Mouse (Mus musculus): Measurements from ENCODE around the gene AC170998.1. TPM values are rescaled to one million over a fixed set of nuclear protein-coding genes. Genes with fewer than 3 reads are reported as not detected.

The AC170998.1 gene
- polyA plus RNA-seq, 1 experiment = 2.0 TPM

GRCm38 (mm10) chr17:28691687-28692340, 34.1 kb upstream of the AC170998.1 start:
- no peaks in the 10 kb centered on the region for H3K27me3 ChIP-seq (ENCODE audit: control insufficient read depth, insufficient read depth, low read length)
- peak overlapping the region; percentile 87 for H3K27ac ChIP-seq (ENCODE audit: insufficient read depth, low read length)
- WGBS = under 1% methylated on average over 53 of the region's 53 CpGs
- peak overlapping the region; percentile 87 for H3K4me3 ChIP-seq (replicated peaks; ENCODE audit: insufficient read depth, low read depth, low read length)
- H3K4me1 ChIP-seq (ENCODE audit: control insufficient read depth, insufficient read depth, low read length) = peaks cover 7% of the 10 kb centered on the region
- TF ChIP-seq CTCF (IDR thresholded peaks at IDR 0.05; ENCODE audit: borderline replicate concordance, insufficient read depth, low read depth, low read length) (no peak), POLR2A (IDR thresholded peaks at IDR 0.05; ENCODE audit: borderline replicate concordance, insufficient read depth, low read length) (no peak)
- peak; percentile 67 to 71 for DNase-seq

- Histone ChIP-seq H3K4me1 (ENCODE audit: control insufficient read depth, insufficient read depth, low read length) (peaks cover 12% of the 10 kb centered on the region), H3K4me3 (replicated peaks; ENCODE audit: insufficient read depth, low read depth, low read length) (peak overlapping the region; percentile 87), H3K27ac (ENCODE audit: insufficient read depth, low read length) (peak overlapping the region; percentile 87), H3K27me3 (ENCODE audit: control insufficient read depth, insufficient read depth, low read length) (no peaks in the 10 kb centered on the region)
- WGBS = under 1% methylated on average over 18 of the region's 18 CpGs
- TF ChIP-seq POLR2A (IDR thresholded peaks at IDR 0.05; ENCODE audit: borderline replicate concordance, insufficient read depth, low read length) (no peak), CTCF (IDR thresholded peaks at IDR 0.05; ENCODE audit: borderline replicate concordance, insufficient read depth, low read depth, low read length) (no peak)
- DNase-seq = peak; percentile 61 to 66
These were observed 33.6 kb upstream of the AC170998.1 start for GRCm38 (mm10) chr17:28692341-28692710.

GRCm38 (mm10) chr17:28693086-28693485, 32.8 kb upstream of the AC170998.1 start:
- 8% methylated on average over 3 of the region's 3 CpGs for WGBS
- TF ChIP-seq POLR2A (IDR thresholded peaks at IDR 0.05; ENCODE audit: borderline replicate concordance, insufficient read depth, low read length) (no peak), CTCF (IDR thresholded peaks at IDR 0.05; ENCODE audit: borderline replicate concordance, insufficient read depth, low read depth, low read length) (no peak)
- Histone ChIP-seq H3K27me3 (ENCODE audit: control insufficient read depth, insufficient read depth, low read length) (no peaks in the 10 kb centered on the region), H3K4me1 (ENCODE audit: control insufficient read depth, insufficient read depth, low read length) (peaks cover 19% of the 10 kb centered on the region), H3K4me3 (replicated peaks; ENCODE audit: insufficient read depth, low read depth, low read length) (peak overlapping the region; percentile 32), H3K27ac (ENCODE audit: insufficient read depth, low read length) (no peak overlapping the region)
- DNase-seq = no peak

- no peak for TF ChIP-seq POLR2A (IDR thresholded peaks at IDR 0.05; ENCODE audit: borderline replicate concordance, insufficient read depth, low read length)
- TF ChIP-seq CTCF (IDR thresholded peaks at IDR 0.05; ENCODE audit: borderline replicate concordance, insufficient read depth, low read depth, low read length) = no peak
- Histone ChIP-seq H3K4me1 (ENCODE audit: control insufficient read depth, insufficient read depth, low read length) (peaks cover 20% of the 10 kb centered on the region), H3K4me3 (replicated peaks; ENCODE audit: insufficient read depth, low read depth, low read length) (no peak overlapping the region), H3K27ac (ENCODE audit: insufficient read depth, low read length) (no peak overlapping the region), H3K27me3 (ENCODE audit: control insufficient read depth, insufficient read depth, low read length) (no peaks in the 10 kb centered on the region)
- WGBS = 67% methylated on average over 2 of the region's 2 CpGs
- DNase-seq = no peak
These were observed 31.8 kb upstream of the AC170998.1 start for GRCm38 (mm10) chr17:28694078-28694477.

GRCm38 (mm10) chr17:28694832-28695231, 31.1 kb upstream of the AC170998.1 start:
- DNase-seq = no peak
- Histone ChIP-seq H3K4me3 (replicated peaks; ENCODE audit: insufficient read depth, low read depth, low read length) (no peak overlapping the region), H3K27me3 (ENCODE audit: control insufficient read depth, insufficient read depth, low read length) (no peaks in the 10 kb centered on the region), H3K27ac (ENCODE audit: insufficient read depth, low read length) (no peak overlapping the region), H3K4me1 (ENCODE audit: control insufficient read depth, insufficient read depth, low read length) (peaks cover 20% of the 10 kb centered on the region)
- WGBS = 60% methylated on average over 4 of the region's 4 CpGs
- TF ChIP-seq POLR2A (IDR thresholded peaks at IDR 0.05; ENCODE audit: borderline replicate concordance, insufficient read depth, low read length) (no peak), CTCF (IDR thresholded peaks at IDR 0.05; ENCODE audit: borderline replicate concordance, insufficient read depth, low read depth, low read length) (no peak)

GRCm38 (mm10) chr17:28696641-28697040, 29.2 kb upstream of the AC170998.1 start:
- H3K4me3 ChIP-seq (replicated peaks; ENCODE audit: insufficient read depth, low read depth, low read length) = no peak overlapping the region
- DNase-seq = no peak
- WGBS = 57% methylated on average over 2 of the region's 2 CpGs
- H3K4me1 ChIP-seq (ENCODE audit: control insufficient read depth, insufficient read depth, low read length) = peaks cover 20% of the 10 kb centered on the region
- 0 out of 2 replicates have a peak overlapping the region, but pooled peaks have one; percentile 4 for H3K27ac ChIP-seq (ENCODE audit: insufficient read depth, low read length)
- no peak for TF ChIP-seq CTCF (IDR thresholded peaks at IDR 0.05; ENCODE audit: borderline replicate concordance, insufficient read depth, low read depth, low read length)
- no peaks in the 10 kb centered on the region for H3K27me3 ChIP-seq (ENCODE audit: control insufficient read depth, insufficient read depth, low read length)

GRCm38 (mm10) chr17:28697290-28698195, 28.3 kb upstream of the AC170998.1 start:
- peak overlapping the region; percentile 96 for H3K27ac ChIP-seq (ENCODE audit: insufficient read depth, low read length)
- H3K4me3 ChIP-seq (replicated peaks; ENCODE audit: insufficient read depth, low read depth, low read length) = peak overlapping the region; percentile 21
- DNase-seq = peak; percentile 42 to 48
- no peak for TF ChIP-seq CTCF (IDR thresholded peaks at IDR 0.05; ENCODE audit: borderline replicate concordance, insufficient read depth, low read depth, low read length)
- TF ChIP-seq POLR2A (IDR thresholded peaks at IDR 0.05; ENCODE audit: borderline replicate concordance, insufficient read depth, low read length) = no peak
- 37% methylated on average over 13 of the region's 13 CpGs for WGBS
- H3K4me1 ChIP-seq (ENCODE audit: control insufficient read depth, insufficient read depth, low read length) = peaks cover 25% of the 10 kb centered on the region
- H3K27me3 ChIP-seq (ENCODE audit: control insufficient read depth, insufficient read depth, low read length) = no peaks in the 10 kb centered on the region
